Mouse (Mus musculus) naive thymus-derived CD4-positive, alpha-beta T cell, adult 2 months (primary cell): ENCODE data around the gene Vmn2r66.

Source experiments
- DNase-seq: peaks from one replicate; pipeline ENCODE4 v3.0.0-alpha.2; 2011; ENCODE audit warnings: low read depth

Gene Vmn2r66

DNA sequence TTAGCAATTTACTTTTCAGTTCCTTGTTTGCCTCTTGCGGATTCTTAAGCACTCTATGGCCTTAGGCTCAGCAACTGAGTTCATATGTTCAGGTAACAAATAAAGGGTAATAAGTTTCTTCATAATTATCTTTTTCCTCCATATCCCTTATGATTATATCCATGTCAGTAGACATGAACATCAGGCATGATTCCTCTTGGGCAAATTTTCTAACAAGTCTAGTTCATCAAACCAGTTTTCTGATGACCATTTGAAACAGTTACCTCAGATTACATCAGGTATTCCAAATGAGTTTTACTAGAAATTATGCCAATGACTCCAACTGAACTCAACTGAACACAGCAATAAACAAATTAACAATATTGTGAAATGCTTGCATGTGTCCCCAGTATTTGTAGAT lies at the start of gene Vmn2r66:
Vmn2r66 (minus strand) TSS at position 101 of the 400 bp plus-strand sequence.
- DNase-seq: no peak

- DNase-seq: no peak
Measured at GRCm38 (mm10) chr7:84996694-84997093, 15.4 kb downstream of the Vmn2r66 start.

DNA sequence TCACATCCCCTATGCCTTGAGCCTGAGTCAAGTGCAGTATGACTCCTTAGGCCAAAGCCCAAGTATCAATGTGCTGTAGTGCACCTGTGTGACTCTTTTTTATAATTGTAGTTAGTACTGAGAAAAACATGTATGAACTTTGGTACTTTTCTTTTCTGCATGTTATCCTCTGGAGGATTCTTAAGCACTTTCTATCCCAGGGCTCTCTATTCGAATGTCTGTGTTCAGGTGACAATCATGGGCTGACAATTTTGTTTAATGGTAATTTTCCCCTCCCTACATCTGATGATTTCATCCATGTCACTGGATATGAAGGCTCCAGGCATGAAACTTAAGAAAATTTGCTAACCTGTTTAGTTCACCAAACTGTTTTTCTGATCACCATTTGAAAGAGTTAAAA lies 48.1 kb downstream of the Vmn2r66 start, which contains the start of gene Vmn2r65:
Vmn2r65 (minus strand) TSS at position 101 of the 400 bp plus-strand sequence.
- no peak for DNase-seq
